In the genomic region with DNA sequence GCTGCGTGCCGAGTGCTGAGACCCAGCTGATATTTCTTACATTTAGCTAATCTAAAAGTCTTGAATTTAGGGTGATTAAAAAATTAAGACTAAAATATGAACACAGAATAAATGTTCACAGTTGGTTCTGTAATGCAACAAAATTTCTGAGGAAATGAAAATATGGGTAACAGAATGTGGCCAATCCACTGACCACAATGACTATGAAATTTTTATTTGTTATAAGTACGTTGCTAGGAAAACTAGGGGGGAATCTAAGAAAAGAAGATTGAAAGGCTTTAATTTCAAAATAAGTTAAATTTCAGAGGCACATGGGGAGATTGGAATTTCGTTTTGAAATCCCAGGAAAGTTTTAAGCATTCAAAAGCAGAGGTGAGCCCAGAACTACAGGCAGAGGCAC, we compare ENCODE assay signal across 15 mouse cellular contexts. TPM values are rescaled to one million over a fixed set of nuclear protein-coding genes. Genes with fewer than 3 reads are reported as not detected.
"Had no signal": no experiment of that assay in that cellular context is flagged by ENCODE, and none has a peak within 500 bp of the region (broad histone marks: within the 10 kb centered on the region; RNA-seq: fewer than 3 reads in every experiment).

No protein-coding gene starts in this region.

- H3K36me3 ChIP-seq: liver, embryonic 15.5 days; neural tube, embryonic 15.5 days had no signal

- DNase-seq: kidney, adult 18-20 months; kidney, postnatal 10 days; kidney, postnatal 4 days; left cerebral cortex, postnatal 4 days; lung, adult 2 months; lung, postnatal 36 days; right cerebral cortex, adult 18-20 months; thymus, postnatal 4 days had no signal

- H3K9me3 ChIP-seq: liver, embryonic 15.5 days; neural tube, embryonic 15.5 days had no signal

- H3K9ac ChIP-seq: liver, embryonic 15.5 days; neural tube, embryonic 15.5 days had no signal

- H3K4me2 ChIP-seq: liver, embryonic 11.5 days; liver, embryonic 15.5 days; neural tube, embryonic 15.5 days had no signal

- H3K4me1 ChIP-seq: liver, embryonic 15.5 days had no signal

- H3K27ac ChIP-seq: liver, embryonic 15.5 days; stomach, postnatal 0 days had no signal

- ATAC-seq: lung, postnatal 0 days had no signal

- H3K4me3 ChIP-seq: liver, embryonic 15.5 days; megakaryocyte, embryonic 14.5 days; myocyte; neural tube, embryonic 15.5 days had no signal

- H3K27me3 ChIP-seq: neural tube, embryonic 15.5 days had no signal

RNA-seq across cellular contexts. Expression of gene Mab21l1, which starts 8.3 kb away (rescaled TPM):
- polyA plus RNA-seq: lung, postnatal 0 days had no signal
